Mouse (Mus musculus) E14TG2a.4 (cell line): ENCODE measurements around the gene Lrrc7.
A peak's percentile ranks its signal among the peaks of the same experiment; 100 is the strongest.

Experiments
- H3K27me3 ChIP-seq: 2 replicates; pipeline ENCODE4 v1.6.1; 2014; ENCODE audit warnings: low read length, control low read depth; ENCODE audit not compliant: insufficient read depth
- H3K36me3 ChIP-seq: 2 replicates; pipeline ENCODE4 v1.6.1; 2014; ENCODE audit warnings: low read length, control low read depth; ENCODE audit not compliant: insufficient read depth
- H3K4me1 ChIP-seq: replicated peaks from 2 replicates; pipeline ENCODE4 v1.6.1; 2014; ENCODE audit warnings: low read depth, low read length, control low read depth
- H3K4me3 ChIP-seq: replicated peaks from 2 replicates; pipeline ENCODE4 v1.5.1; 2014; ENCODE audit warnings: mild to moderate bottlenecking, low read length
- H3K9me3 ChIP-seq: 2 replicates; pipeline ENCODE4 v1.6.1; 2014; ENCODE audit warnings: low read length, control low read depth
- CTCF ChIP-seq: conservative IDR thresholded peaks from 2 replicates; pipeline ENCODE4 v1.5.1; 2014; ENCODE audit warnings: low read length
- NANOG ChIP-seq: IDR thresholded peaks from 2 replicates; pipeline ENCODE4 v1.6.1; 2014; ENCODE audit warnings: borderline replicate concordance, low read length, mixed read lengths
- POU5F1 ChIP-seq: IDR thresholded peaks from 2 replicates; pipeline ENCODE4 v1.6.1; 2014; ENCODE audit warnings: low read length, borderline replicate concordance

Gene Lrrc7

GRCm38 (mm10) chr3:158065256-158065655 is 496.8 kb downstream of the Lrrc7 start:
- no peaks in the 10 kb centered on the region for H3K27me3 ChIP-seq
- no peak overlapping the region for H3K4me3 ChIP-seq
- no peaks in the 10 kb centered on the region for H3K9me3 ChIP-seq
- H3K36me3 ChIP-seq, result peaks cover 60% of the 10 kb centered on the region
- H3K4me1 ChIP-seq, result no peaks in the 10 kb centered on the region
- TF ChIP-seq CTCF (no peak), NANOG (no peak), POU5F1 (no peak)

GRCm38 (mm10) chr3:158061811-158062523 is 500.1 kb downstream of the Lrrc7 start:
- no peaks in the 10 kb centered on the region for H3K4me1 ChIP-seq
- TF ChIP-seq POU5F1, result no peak
- TF ChIP-seq NANOG, result no peak
- no peak for TF ChIP-seq CTCF
- H3K27me3 ChIP-seq, result no peaks in the 10 kb centered on the region
- H3K4me3 ChIP-seq, result no peak overlapping the region
- H3K36me3 ChIP-seq, result peaks cover 75% of the 10 kb centered on the region
- H3K9me3 ChIP-seq, result no peaks in the 10 kb centered on the region

- TF ChIP-seq POU5F1, result no peak
- TF ChIP-seq CTCF, result no peak
- no peak for TF ChIP-seq NANOG
- Histone ChIP-seq H3K36me3 (peaks cover 83% of the 10 kb centered on the region), H3K27me3 (no peaks in the 10 kb centered on the region), H3K4me3 (no peak overlapping the region), H3K9me3 (no peaks in the 10 kb centered on the region), H3K4me1 (no peaks in the 10 kb centered on the region)
Measured at GRCm38 (mm10) chr3:158060621-158061291, 501.3 kb downstream of the Lrrc7 start.

DNA sequence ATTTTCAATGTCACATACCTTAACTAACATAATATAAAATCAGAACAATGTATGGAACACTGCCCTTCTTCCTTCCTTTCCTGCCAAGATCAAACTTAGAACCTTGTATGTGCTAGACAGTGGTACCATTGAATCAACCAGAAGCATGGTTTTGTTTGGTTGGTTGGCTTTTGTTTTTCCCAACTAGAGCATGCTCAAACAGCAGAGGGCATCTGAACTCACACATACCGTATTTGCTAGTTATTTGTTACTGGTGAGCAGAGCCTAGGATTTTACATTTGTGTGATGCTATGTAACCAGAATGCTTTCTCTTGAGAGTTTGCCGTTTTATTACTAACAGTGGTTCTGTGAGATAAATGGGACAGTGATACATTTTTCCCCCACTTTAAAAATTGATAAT is 512.5 kb downstream of the Lrrc7 start:
- H3K36me3 ChIP-seq, result peaks cover 60% of the 10 kb centered on the region
- no peak overlapping the region for H3K4me3 ChIP-seq
- no peak for TF ChIP-seq CTCF
- no peak for TF ChIP-seq POU5F1
- no peak for TF ChIP-seq NANOG
- no peaks in the 10 kb centered on the region for H3K27me3 ChIP-seq
- no peaks in the 10 kb centered on the region for H3K4me1 ChIP-seq
- H3K9me3 ChIP-seq, result no peaks in the 10 kb centered on the region

DNA sequence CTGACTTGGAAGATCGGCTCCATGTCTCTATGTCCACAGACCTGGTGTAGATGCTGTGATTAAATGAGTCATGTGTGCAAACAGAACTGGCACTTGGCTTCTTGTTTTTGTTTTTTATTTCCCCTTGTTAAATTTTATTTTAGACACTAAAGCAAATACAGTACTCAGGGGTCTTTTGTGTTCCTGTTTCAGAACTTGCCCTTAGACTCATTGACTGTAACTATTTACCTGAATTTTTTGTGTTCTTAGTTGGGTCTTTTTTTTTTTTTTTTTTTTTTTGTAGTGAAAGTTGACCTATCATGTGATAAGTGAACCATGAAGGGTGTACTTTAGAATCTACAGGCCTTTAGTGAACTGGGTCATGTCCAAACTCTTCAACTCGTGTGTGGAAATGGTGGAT is 521.3 kb downstream of the Lrrc7 start:
- H3K27me3 ChIP-seq, result no peaks in the 10 kb centered on the region
- H3K4me1 ChIP-seq, result peaks cover 7% of the 10 kb centered on the region
- no peaks in the 10 kb centered on the region for H3K9me3 ChIP-seq
- TF ChIP-seq NANOG, result no peak
- TF ChIP-seq CTCF, result no peak
- no peak for TF ChIP-seq POU5F1
- H3K36me3 ChIP-seq, result peaks cover 19% of the 10 kb centered on the region; the same call in 1 of the 2 replicates
- H3K4me3 ChIP-seq, result no peak overlapping the region

- Histone ChIP-seq H3K27me3 (no peaks in the 10 kb centered on the region), H3K9me3 (no peaks in the 10 kb centered on the region), H3K4me3 (0 out of 2 replicates have a peak overlapping the region, but pooled peaks have one; percentile 97), H3K36me3 (peaks cover 25% of the 10 kb centered on the region), H3K4me1 (peaks cover 32% of the 10 kb centered on the region)
- TF ChIP-seq NANOG, result no peak
Measured at GRCm38 (mm10) chr3:158038106-158038505, 523.9 kb downstream of the Lrrc7 start.

GRCm38 (mm10) chr3:158036329-158036988 is 525.6 kb downstream of the Lrrc7 start, which contains the start of the genes Srsf11 and Lrrc40:
Srsf11 (minus strand) TSS chr3:158036639.
Lrrc40 (plus strand) TSS chr3:158036662.
- Histone ChIP-seq H3K9me3 (no peaks in the 10 kb centered on the region), H3K27me3 (no peaks in the 10 kb centered on the region), H3K4me1 (peaks cover 44% of the 10 kb centered on the region), H3K4me3 (peak within 1 kb of the TSS; percentile 97), H3K36me3 (peaks cover 17% of the 10 kb centered on the region)
- TF ChIP-seq NANOG (no peak), CTCF (no peak), POU5F1 (no peak)

GRCm38 (mm10) chr3:158035866-158036265 is 526.2 kb downstream of the Lrrc7 start:
- H3K9me3 ChIP-seq, result no peaks in the 10 kb centered on the region
- H3K4me1 ChIP-seq, result peaks cover 44% of the 10 kb centered on the region
- no peaks in the 10 kb centered on the region for H3K27me3 ChIP-seq
- H3K4me3 ChIP-seq, result peak overlapping the region; percentile 97
- peaks cover 17% of the 10 kb centered on the region for H3K36me3 ChIP-seq
- TF ChIP-seq CTCF (no peak), POU5F1 (no peak), NANOG (no peak)
